Mouse (Mus musculus): ENCODE results near the gene Sptssb. TPM values are rescaled to one million over a fixed set of nuclear protein-coding genes. Genes with fewer than 3 reads are reported as not detected.

Gene Sptssb
- total RNA-seq (2023) = not detected

DNA sequence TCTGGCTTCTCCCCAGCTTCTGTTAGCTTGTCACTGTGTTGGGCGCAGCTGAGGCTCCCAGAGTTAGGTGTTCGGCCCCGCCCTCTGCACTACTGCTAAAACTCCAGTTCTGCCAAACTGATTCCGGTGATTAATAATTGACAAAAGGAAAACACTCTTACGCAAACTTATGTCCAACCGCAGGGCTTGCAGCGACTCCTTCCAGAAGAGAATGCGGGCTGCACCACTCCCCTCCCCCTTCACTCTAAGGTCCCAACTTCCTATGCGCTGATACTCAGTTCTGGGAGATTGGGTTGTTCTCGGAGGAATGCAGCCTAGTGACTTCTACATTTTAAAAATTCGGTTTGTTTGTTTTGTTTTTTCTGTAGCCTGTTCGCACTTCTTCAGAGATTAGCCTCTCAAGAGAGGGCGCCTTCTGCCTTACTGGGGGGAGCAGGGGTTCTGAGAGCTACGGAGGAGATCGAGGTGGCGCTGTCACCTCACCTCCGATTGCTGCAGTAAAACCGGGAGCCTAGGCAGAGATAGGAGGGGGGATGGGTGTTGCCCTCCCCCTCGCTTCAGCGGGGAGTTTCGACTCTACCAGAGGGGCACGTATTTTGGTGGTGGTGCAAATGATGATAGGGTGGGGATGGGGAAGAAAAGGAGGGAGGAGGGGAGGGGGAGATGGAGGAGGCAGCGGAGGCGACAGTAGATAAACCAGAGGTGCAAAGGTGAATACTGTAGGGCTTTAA lies at the start of gene Sptssb:
Sptssb (minus strand) TSS at position 83 of the 731 bp plus-strand sequence.

Other genes with a start within 250 kb of the Sptssb start
- gene Nmd3, start 138.0 kb downstream of the Sptssb start, total RNA-seq (2023) = 122 TPM
- gene Otol1, start 147.7 kb upstream of the Sptssb start, total RNA-seq (2023) = not detected

Data from CD4-positive naive resting alpha-beta T cell, adult 76 days (primary cell).